Mouse (Mus musculus) stomach, postnatal 0 days (tissue): ENCODE data around the gene Sesn2.

Source experiments
- CTCF ChIP-seq: IDR thresholded peaks from 2 replicates; pipeline ENCODE4 v1.5.1; 2016; ENCODE audit warnings: antibody characterized with exemption, low read depth, mild to moderate bottlenecking, moderate library complexity
- EP300 ChIP-seq: optimal IDR thresholded peaks from 2 replicates; pipeline ENCODE3; 2016; ENCODE audit warnings: antibody characterized with exemption

DNA sequence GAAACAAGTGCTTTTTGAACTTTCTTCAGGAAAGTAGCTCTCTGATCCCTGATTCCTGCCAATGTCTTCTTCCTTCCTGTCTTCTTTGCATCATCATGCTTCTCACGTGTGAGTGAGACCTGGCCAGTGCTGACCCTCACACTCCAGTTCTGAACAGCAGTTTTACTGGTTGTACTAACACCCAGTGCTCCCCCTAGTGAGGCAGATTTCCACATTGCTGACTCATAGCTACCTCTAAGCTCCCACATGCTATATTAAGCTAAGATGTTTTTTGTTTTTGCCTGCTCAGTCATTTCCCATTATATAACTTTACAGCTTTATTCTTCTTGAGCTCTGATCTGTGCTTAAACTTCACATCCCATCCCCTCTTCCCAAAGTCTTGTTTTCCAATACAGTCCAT, 32.4 kb upstream of the Sesn2 start:
- TF ChIP-seq CTCF = peak; percentile 27; the same call in 1 of the 2 replicates
- TF ChIP-seq EP300 = no peak
